In genomic region chr11:53860944-53861343, GRCm38 (mm10) we compare ENCODE assay signal across 9 mouse cellular contexts. TPM values are rescaled to one million over a fixed set of nuclear protein-coding genes. Genes with fewer than 3 reads are reported as not detected.
DNase-seq lines count a peak whose midpoint lies in the region; ATAC-seq and TF ChIP-seq lines count a peak whose summit lies in the region.
"Not testable (repeated sequence)": the region's sequence is repeated elsewhere in the genome, so short reads cannot be mapped to it uniquely, and the experiment has no call there.
"Had no signal": no experiment of that assay in that cellular context is flagged by ENCODE, and none has a peak within 500 bp of the region (broad histone marks: within the 10 kb centered on the region; RNA-seq: fewer than 3 reads in every experiment).

No protein-coding gene starts in this region.

- 0 out of 2 replicates have a peak, but pooled peaks have one; percentile 7 for TF ChIP-seq CTCF in layer of hippocampus, adult 2 months (conservative IDR thresholded peaks at IDR 0.05)

- not testable (repeated sequence) for H3K27ac ChIP-seq in layer of hippocampus, adult 2 months

- H3K4me3 ChIP-seq in layer of hippocampus, adult 2 months: not testable (repeated sequence)

- peak; percentile 58 for ATAC-seq in frontal cortex, adult (ENCODE audit: low TSS enrichment)

- DNase-seq in 3134 (ENCODE audit: extremely low read depth, insufficient read length, low spot score) (peak; percentile 32), A20 (ENCODE audit: low read depth, low spot score) (peak; percentile 5), ES-CJ7 (ENCODE audit: low read depth, low spot score) (peak; percentile 78), MN1 (ENCODE audit: low spot score) (peak; percentile 39), ZHBTc4 (ENCODE audit: low read depth, low spot score) (peak; percentile 64)
- not testable (repeated sequence) for DNase-seq in layer of hippocampus, adult 2 months (ENCODE audit: low spot score in 2 of 2)
- peak; percentile 26 for DNase-seq in telencephalon, adult 2 months (ENCODE audit: low read depth, low spot score)

RNA-seq across cellular contexts. Expression of gene Gm12216, which starts 1.9 kb away (rescaled TPM):
- 1 to 10 TPM; 8.5 to 8.9 TPM for total RNA-seq in layer of hippocampus, adult 2 months (2021)
- total RNA-seq: forebrain, postnatal 0 days had no signal

RNA-seq across cellular contexts. Expression of gene Slc22a5, which starts 30.5 kb away (rescaled TPM):
- total RNA-seq in layer of hippocampus, adult 2 months (2021): 10 to 100 TPM; 10.7 to 12.4 TPM
